Mouse (Mus musculus) lung, postnatal 10 days (tissue): ENCODE results near the gene Dpp3.
A peak's percentile ranks its signal among the peaks of the same experiment; 100 is the strongest.
"Not testable (repeated sequence)": the region's sequence is repeated elsewhere in the genome, so short reads cannot be mapped to it uniquely, and the experiment has no call there.

Source experiments
- DNase-seq: peaks from one replicate; pipeline ENCODE4 v3.0.0; 2021

Gene Dpp3

GRCm38 (mm10) chr19:4891798-4892197 is 36.3 kb downstream of the Dpp3 start:
- no peak for DNase-seq

- no peak for DNase-seq
Measured at GRCm38 (mm10) chr19:4889791-4890190, 38.3 kb downstream of the Dpp3 start.

GRCm38 (mm10) chr19:4883961-4884360 is 44.1 kb downstream of the Dpp3 start:
- DNase-seq = no peak

GRCm38 (mm10) chr19:4879324-4879703 is 48.8 kb downstream of the Dpp3 start:
- no peak for DNase-seq

GRCm38 (mm10) chr19:4878405-4879323 is 49.4 kb downstream of the Dpp3 start, which contains the start of gene Zdhhc24:
TSS of gene Zdhhc24 (plus strand) at chr19:4878668.
- peak; percentile 97 for DNase-seq

GRCm38 (mm10) chr19:4877785-4878184 is 50.3 kb downstream of the Dpp3 start, which contains the start of gene Actn3:
TSS of gene Actn3 (minus strand) at chr19:4877909.
- DNase-seq = peak; percentile 51

GRCm38 (mm10) chr19:4876755-4877154 is 51.3 kb downstream of the Dpp3 start:
- no peak for DNase-seq

GRCm38 (mm10) chr19:4876241-4876640 is 51.8 kb downstream of the Dpp3 start:
- DNase-seq = no peak

- DNase-seq = not testable (repeated sequence)
Measured at GRCm38 (mm10) chr19:4874613-4875012, 53.5 kb downstream of the Dpp3 start.

- DNase-seq = peak; percentile 58
Measured at GRCm38 (mm10) chr19:4865147-4865546, 62.9 kb downstream of the Dpp3 start.

- no peak for DNase-seq
Measured at GRCm38 (mm10) chr19:4863048-4863447, 65.0 kb downstream of the Dpp3 start.

GRCm38 (mm10) chr19:4859081-4859480 is 69.0 kb downstream of the Dpp3 start:
- no peak for DNase-seq
